10 mouse cellular contexts compared by ENCODE assay signal in genomic region chr4:44669485-44670181, GRCm38 (mm10). TPM values are rescaled to one million over a fixed set of nuclear protein-coding genes. Genes with fewer than 3 reads are reported as not detected.
A peak's percentile ranks its signal among the peaks of the same experiment; 100 is the strongest.
DNase-seq lines count a peak whose midpoint lies in the region; ATAC-seq and TF ChIP-seq lines count a peak whose summit lies in the region.
"Had no signal": no experiment of that assay in that cellular context is flagged by ENCODE, and none has a peak within 500 bp of the region (broad histone marks: within the 10 kb centered on the region; RNA-seq: fewer than 3 reads in every experiment).

No protein-coding gene starts in this region.

- no peak for TF ChIP-seq POLR2A in testis, adult 2 months (IDR thresholded peaks at IDR 0.05; ENCODE audit: control insufficient read depth, low read depth, low read length)

- no peaks in the 10 kb centered on the region for H3K36me3 ChIP-seq in heart, embryonic 10.5 days
- H3K36me3 ChIP-seq in testis, adult 2 months (ENCODE audit: control insufficient read depth, insufficient read depth, low read length): peaks cover 2% of the 10 kb centered on the region

- peak; percentile 63; the same call in 1 of the 2 replicates for TF ChIP-seq CTCF in testis, adult 2 months (IDR thresholded peaks at IDR 0.05; ENCODE audit: control insufficient read depth, insufficient read depth, insufficient replicate concordance, low read depth, low read length)

- H3K27me3 ChIP-seq in heart, embryonic 10.5 days (ENCODE audit: insufficient read depth, poor library complexity, severe bottlenecking): peaks cover 77% of the 10 kb centered on the region
- H3K27me3 ChIP-seq in testis, adult 2 months (ENCODE audit: control insufficient read depth, insufficient read depth, low read length): no peaks in the 10 kb centered on the region

- DNase-seq in heart, postnatal 14 days: peak; percentile 22 to 39
- DNase-seq in heart, embryonic 10.5 days (ENCODE audit: low spot score): no peak
- DNase-seq in testis, postnatal 14 days (ENCODE audit: low spot score): no peak
- DNase-seq in induced T-regulatory cell, adult 2 months (ENCODE audit: low read depth): peak; percentile 68
- DNase-seq in right cerebral cortex, postnatal 14 days: no peak
- no peak for DNase-seq in urinary bladder, postnatal 10 days (ENCODE audit: low spot score)

- H3K27ac ChIP-seq in heart, embryonic 10.5 days: no peak overlapping the region
- H3K27ac ChIP-seq in testis, adult 2 months (ENCODE audit: control insufficient read depth, insufficient read depth, low read depth, low read length): peak overlapping the region; percentile 69
- H3K27ac ChIP-seq: macrophage had no signal

- 0 out of 2 replicates have a peak, but pooled peaks cover 7% of the 10 kb centered on the region for H3K4me1 ChIP-seq in heart, embryonic 10.5 days
- peaks cover 2% of the 10 kb centered on the region; the same call in 1 of the 2 replicates for H3K4me1 ChIP-seq in testis, adult 2 months (ENCODE audit: control insufficient read depth, insufficient read depth, low read length)

- intact Hi-C loops in heart, postnatal 14 days (cut with DNase I): loop anchor here (1.0 to 5.0 kb wide), 2 partner anchors 92 to 107 kb away; no protein-coding TSS in a partner anchor

- H3K4me3 ChIP-seq in heart, embryonic 10.5 days: no peak overlapping the region
- H3K4me3 ChIP-seq in testis, adult 2 months (ENCODE audit: control insufficient read depth, low read depth, low read length): peak overlapping the region; percentile 5; the same call in 1 of the 2 replicates

- H3K9me3 ChIP-seq in heart, embryonic 10.5 days: no peaks in the 10 kb centered on the region

- 81% methylated on average over 7 of the region's 7 CpGs for WGBS in heart, embryonic 10.5 days

- ATAC-seq in erythroid progenitor cell, adult 5-6 weeks (replicated peaks; ENCODE audit: low FRiP score, poor library complexity, severe bottlenecking): no peak

RNA-seq across cellular contexts. Expression of gene Pax5, which starts 40.7 kb away (rescaled TPM):
- total RNA-seq in heart, postnatal 14 days (2021): under 1 TPM; 0.71 to 0.76 TPM
- 0.03 TPM in 1 of 2 replicates, not detected in the other for polyA plus RNA-seq in heart, embryonic 10.5 days (2016; fragmentation: Nextera tagmentation; extraction: Ambion mirVana)
- 50.1 and 52.6 TPM in 2 replicates for polyA plus RNA-seq in testis, adult 2 months (2012; rRNA removed)
- total RNA-seq in erythroid progenitor cell, adult 5-6 weeks (2015; ENCODE audit: low replicate concordance): 17.3 and 28.1 TPM in 2 replicates
- total RNA-seq in erythroid progenitor cell, adult 5-6 weeks (2017; ENCODE audit: low replicate concordance): 5.1 and 6.7 TPM in 2 replicates
- polyA plus RNA-seq: heart, embryonic 14.5 days had no signal

Comparison
In these comparisons a context has a peak if more than half of its experiments do, and no peak if none do; other contexts are left out.
1. DNase-seq: peak in heart, postnatal 14 days (2 of 2) and induced T-regulatory cell, adult 2 months (single experiment); none in heart, embryonic 10.5 days (single experiment), testis, postnatal 14 days (single experiment), right cerebral cortex, postnatal 14 days (single experiment) and urinary bladder, postnatal 10 days (single experiment).